Mouse (Mus musculus) natural killer cell, adult 2 months (primary cell): ENCODE measurements around the gene Vrk3.
A peak's percentile ranks its signal among the peaks of the same experiment; 100 is the strongest.

Experiments
- DNase-seq, 2 experiments: peaks; one replicate each; pipeline ENCODE4 v3.0.0; 2022; ENCODE audit warnings: low spot score in 2 of 2

Vrk3 gene

GRCm38 (mm10) chr7:44818751-44819235 lies 70.6 kb downstream of the Vrk3 start:
- DNase-seq, result no peak

- no peak for DNase-seq
Measured at GRCm38 (mm10) chr7:44819391-44819790, 71.2 kb downstream of the Vrk3 start.

- DNase-seq, result no peak
Measured at GRCm38 (mm10) chr7:44819863-44820262, 71.7 kb downstream of the Vrk3 start.

GRCm38 (mm10) chr7:44820525-44820924 lies 72.3 kb downstream of the Vrk3 start:
- no peak for DNase-seq

- peak in 1 of 2 experiments; percentile 24 for DNase-seq
Measured at GRCm38 (mm10) chr7:44821666-44822448, 73.6 kb downstream of the Vrk3 start.

GRCm38 (mm10) chr7:44823409-44823808 lies 75.2 kb downstream of the Vrk3 start:
- DNase-seq, result no peak

- DNase-seq, result peak; percentile 76 to 82
Measured at GRCm38 (mm10) chr7:44824872-44825271, 76.7 kb downstream of the Vrk3 start.

- peak in 1 of 2 experiments; percentile 65 for DNase-seq
Measured at GRCm38 (mm10) chr7:44826771-44827170, 78.6 kb downstream of the Vrk3 start.
